Mouse (Mus musculus) thymus, postnatal 4 days (tissue): ENCODE data around the gene Rnpc3.
A peak's percentile ranks its signal among the peaks of the same experiment; 100 is the strongest.
"Not testable (repeated sequence)": the region's sequence is repeated elsewhere in the genome, so short reads cannot be mapped to it uniquely, and the experiment has no call there.

Experiments
- DNase-seq: peaks from one replicate; pipeline ENCODE4 v3.0.0; 2021

The Rnpc3 gene

GRCm38 (mm10) chr3:113629606-113630359, at the start of gene Rnpc3:
Gene Rnpc3, minus strand, starts transcription at chr3:113630149.
- peak; percentile 98 for DNase-seq

GRCm38 (mm10) chr3:113656940-113657339, 27.0 kb upstream of the Rnpc3 start:
- DNase-seq: peak; percentile 56

- no peak for DNase-seq
These were observed 24.4 kb upstream of the Rnpc3 start for GRCm38 (mm10) chr3:113654335-113654734.

GRCm38 (mm10) chr3:113651386-113651785, 21.4 kb upstream of the Rnpc3 start:
- not testable (repeated sequence) for DNase-seq

- DNase-seq: no peak
These were observed 9.6 kb upstream of the Rnpc3 start for GRCm38 (mm10) chr3:113639545-113639944.

- no peak for DNase-seq
These were observed 4.3 kb upstream of the Rnpc3 start for GRCm38 (mm10) chr3:113634220-113634619.

- no peak for DNase-seq
These were observed 1.7 kb upstream of the Rnpc3 start for GRCm38 (mm10) chr3:113631611-113632010.

GRCm38 (mm10) chr3:113630564-113630963, 615 bp upstream of the Rnpc3 start:
- DNase-seq: no peak

GRCm38 (mm10) chr3:113606599-113606998, 23.4 kb downstream of the Rnpc3 start, which contains the start of gene Amy1:
Gene Amy1, minus strand, starts transcription at chr3:113606699.
- no peak for DNase-seq

GRCm38 (mm10) chr3:113590844-113591243, 39.1 kb downstream of the Rnpc3 start:
- no peak for DNase-seq

- DNase-seq: no peak
These were observed 55.4 kb downstream of the Rnpc3 start for GRCm38 (mm10) chr3:113574578-113574977.

- DNase-seq: no peak
These were observed 55.8 kb downstream of the Rnpc3 start for GRCm38 (mm10) chr3:113574138-113574537.

- DNase-seq: no peak
These were observed 57.8 kb downstream of the Rnpc3 start for GRCm38 (mm10) chr3:113572158-113572557.
